In the genomic region with DNA sequence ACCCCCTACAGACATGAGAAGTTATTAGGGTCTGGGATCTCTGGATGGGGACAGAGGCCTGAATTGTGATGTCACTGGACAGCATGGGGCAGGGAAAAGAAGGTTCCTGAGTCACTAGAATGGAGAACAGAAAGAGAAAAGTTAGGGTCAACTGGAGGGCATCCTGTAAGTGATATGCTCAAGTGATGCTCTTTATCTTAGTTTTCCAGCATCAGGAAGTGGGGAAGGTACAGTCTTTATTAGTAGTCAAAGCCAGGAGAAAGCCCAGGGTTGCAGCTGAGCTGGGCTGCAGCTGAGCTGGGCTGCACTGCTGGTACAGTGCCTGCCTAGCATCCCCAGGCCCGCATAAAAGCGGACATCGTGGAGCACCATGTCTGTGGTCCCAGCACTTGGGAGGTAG, we compare ENCODE assay signal across 22 mouse cellular contexts.
DNase-seq lines count a peak whose midpoint lies in the region; ATAC-seq lines count a peak whose summit lies in the region.
"Had no signal": no experiment of that assay in that cellular context is flagged by ENCODE, and none has a peak within 500 bp of the region (broad histone marks: within the 10 kb centered on the region; RNA-seq: fewer than 3 reads in every experiment).

No protein-coding gene starts in this region.

- no peak overlapping the region for H3K4me3 ChIP-seq in heart, embryonic 13.5 days
- no peak overlapping the region for H3K4me3 ChIP-seq in kidney, embryonic 14.5 days (ENCODE audit: low read length)
- no peak overlapping the region for H3K4me3 ChIP-seq in lung, embryonic 15.5 days
- no peak overlapping the region for H3K4me3 ChIP-seq in limb, embryonic 10.5 days
- H3K4me3 ChIP-seq: forebrain, embryonic 10.5 days; layer of hippocampus, adult 2 months; megakaryocyte, embryonic 14.5 days; myocyte had no signal

- peaks cover 32% of the 10 kb centered on the region for H3K4me1 ChIP-seq in heart, embryonic 13.5 days
- H3K4me1 ChIP-seq in kidney, embryonic 14.5 days (ENCODE audit: control insufficient read depth, insufficient read depth, low read length): no peaks in the 10 kb centered on the region; the same call in 1 of the 2 replicates
- H3K4me1 ChIP-seq in lung, embryonic 15.5 days: peaks cover 20% of the 10 kb centered on the region
- H3K4me1 ChIP-seq in limb, embryonic 10.5 days: peaks cover 9% of the 10 kb centered on the region

- peak overlapping the region; percentile 43; the same call in 1 of the 2 replicates for H3K27ac ChIP-seq in heart, embryonic 13.5 days (replicated peaks)
- peak overlapping the region; percentile 73; the same call in 1 of the 2 replicates for H3K27ac ChIP-seq in kidney, embryonic 14.5 days (ENCODE audit: low read depth, low read length)
- peak overlapping the region; percentile 55 for H3K27ac ChIP-seq in lung, embryonic 15.5 days
- peak overlapping the region; percentile 25; the same call in 1 of the 2 replicates for H3K27ac ChIP-seq in limb, embryonic 10.5 days
- H3K27ac ChIP-seq: forebrain, embryonic 10.5 days; layer of hippocampus, adult 2 months had no signal

- H3K9ac ChIP-seq in heart, embryonic 13.5 days: no peak overlapping the region
- H3K9ac ChIP-seq in kidney, embryonic 14.5 days (ENCODE audit: low read depth, low read length): no peak overlapping the region
- H3K9ac ChIP-seq in lung, embryonic 15.5 days: no peak overlapping the region
- H3K9ac ChIP-seq: forebrain, postnatal 0 days had no signal

- 93% methylated on average over 3 of the region's 3 CpGs for WGBS in heart, embryonic 13.5 days
- WGBS in kidney, embryonic 14.5 days: 95% methylated on average over 3 of the region's 3 CpGs
- 91% methylated on average over 3 of the region's 3 CpGs for WGBS in lung, embryonic 15.5 days
- WGBS in limb, embryonic 10.5 days: 85% methylated on average over 3 of the region's 3 CpGs

- no peaks in the 10 kb centered on the region for H3K27me3 ChIP-seq in heart, embryonic 13.5 days (replicated peaks)
- no peaks in the 10 kb centered on the region for H3K27me3 ChIP-seq in kidney, embryonic 14.5 days (ENCODE audit: control insufficient read depth, insufficient read depth, low read length)
- no peaks in the 10 kb centered on the region for H3K27me3 ChIP-seq in lung, embryonic 15.5 days
- H3K27me3 ChIP-seq in limb, embryonic 10.5 days (ENCODE audit: low read depth, poor library complexity, severe bottlenecking): no peaks in the 10 kb centered on the region
- H3K27me3 ChIP-seq: CH12.LX; megakaryocyte, embryonic 14.5 days had no signal

- DNase-seq in heart, postnatal 25 days (ENCODE audit: low spot score): no peak
- DNase-seq in kidney, postnatal 10 days: no peak
- DNase-seq in lung, postnatal 14 days: no peak
- DNase-seq in limb, embryonic 10.5 days (ENCODE audit: low spot score): no peak
- DNase-seq: adrenal gland, postnatal 36 days; cerebellum, adult 2 months; cerebellum, postnatal 36 days; forebrain, postnatal 0 days; kidney, adult 18-20 months; layer of hippocampus, postnatal 36 days; lung, adult 2 months; midbrain, embryonic 14.5 days; thymus, postnatal 25 days had no signal

- H3K36me3 ChIP-seq in heart, embryonic 13.5 days: no peaks in the 10 kb centered on the region
- H3K36me3 ChIP-seq in kidney, embryonic 14.5 days (ENCODE audit: control insufficient read depth, insufficient read depth, low read length): no peaks in the 10 kb centered on the region
- H3K36me3 ChIP-seq in lung, embryonic 15.5 days: no peaks in the 10 kb centered on the region
- H3K36me3 ChIP-seq in limb, embryonic 10.5 days: no peaks in the 10 kb centered on the region
- H3K36me3 ChIP-seq: forebrain, embryonic 10.5 days had no signal

- no peak for ATAC-seq in heart, embryonic 13.5 days (ENCODE audit: extremely low read depth, insufficient number of reproducible peaks, low FRiP score, low TSS enrichment)
- ATAC-seq in kidney, embryonic 14.5 days (ENCODE audit: low FRiP score, low TSS enrichment): no peak
- no peak for ATAC-seq in lung, embryonic 15.5 days (ENCODE audit: borderline replicate concordance, extremely low read depth, low FRiP score, low TSS enrichment)
- ATAC-seq: forebrain, postnatal 0 days; hindbrain, embryonic 16.5 days had no signal

- no peak overlapping the region for H3K4me2 ChIP-seq in heart, embryonic 13.5 days
- no peak overlapping the region for H3K4me2 ChIP-seq in kidney, embryonic 14.5 days (replicated peaks; ENCODE audit: low read depth, low read length)
- H3K4me2 ChIP-seq in lung, embryonic 15.5 days: no peak overlapping the region

- no peaks in the 10 kb centered on the region for H3K9me3 ChIP-seq in heart, embryonic 13.5 days
- H3K9me3 ChIP-seq in kidney, embryonic 14.5 days (ENCODE audit: control insufficient read depth, low read length): no peaks in the 10 kb centered on the region
- no peaks in the 10 kb centered on the region for H3K9me3 ChIP-seq in lung, embryonic 15.5 days
- H3K9me3 ChIP-seq in limb, embryonic 10.5 days (replicated peaks): no peaks in the 10 kb centered on the region
- H3K9me3 ChIP-seq: forebrain, embryonic 10.5 days; megakaryocyte, embryonic 14.5 days had no signal

- intact Hi-C loops in heart, postnatal 25 days (cut with DNase I): no loop called here
